Mouse (Mus musculus) cerebellum, postnatal 10 days (tissue): ENCODE data around the gene Sult2a1.
"Not testable (repeated sequence)": the region's sequence is repeated elsewhere in the genome, so short reads cannot be mapped to it uniquely, and the experiment has no call there.

Source experiments
- DNase-seq, 2 experiments: peaks; one replicate each; pipeline ENCODE4 v3.0.0; 2021; ENCODE audit warnings: mixed read lengths in 2 of 2

The Sult2a1 gene

GRCm38 (mm10) chr7:13837309-13837708 lies at the start of gene Sult2a1:
Gene Sult2a1 (minus strand): TSS chr7:13837409.
- DNase-seq, result not testable (repeated sequence)

GRCm38 (mm10) chr7:13813913-13814312 lies 23.3 kb downstream of the Sult2a1 start:
- no peak for DNase-seq
